Mouse (Mus musculus) forebrain, embryonic 14.5 days (tissue): ENCODE measurements around the gene Gtsf1. TPM values are rescaled to one million over a fixed set of nuclear protein-coding genes. Genes with fewer than 3 reads are reported as not detected.

Experiments
- ATAC-seq: fragments of 200-750 bp; cut with Nextera tagmentation; 2 replicates; pipeline ENCODE4 v1.8.0; 2017; ENCODE audit warnings: mild to moderate bottlenecking, moderate library complexity
- DNase-seq: peaks from one replicate; pipeline ENCODE4 v3.0.0-alpha.2; 2015; ENCODE audit warnings: low spot score
- H3K27ac ChIP-seq: fragments of 300-500 bp; sonication (generic); 2 replicates; pipeline ENCODE4 v1.5.1; 2014; ENCODE audit warnings: low read depth, mild to moderate bottlenecking, control low read depth, low read length, moderate library complexity
- H3K27me3 ChIP-seq: fragments of 300-500 bp; sonication (generic); replicated peaks from 2 replicates; pipeline ENCODE4 v1.6.1; 2014; ENCODE audit warnings: low read length, control low read depth, mixed read lengths; ENCODE audit not compliant: control insufficient read depth, insufficient read depth
- H3K36me3 ChIP-seq: fragments of 300-500 bp; sonication (generic); 2 replicates; pipeline ENCODE4 v1.6.1; 2014; ENCODE audit warnings: low read length, control low read depth; ENCODE audit not compliant: control insufficient read depth, insufficient read depth
- H3K4me1 ChIP-seq: fragments of 300-500 bp; sonication (generic); 2 replicates; pipeline ENCODE4 v1.6.1; 2014; ENCODE audit warnings: antibody characterized with exemption, low read length, control low read depth; ENCODE audit not compliant: control insufficient read depth, insufficient read depth
- H3K4me2 ChIP-seq: fragments of 300-500 bp; sonication (generic); 2 replicates; pipeline ENCODE4 v1.6.1; 2014; ENCODE audit warnings: mild to moderate bottlenecking, control low read depth, low read length
- H3K4me3 ChIP-seq: fragments of 300-500 bp; sonication (generic); 2 replicates; pipeline ENCODE4 v1.5.1; 2014; ENCODE audit warnings: low read depth, low read length, control low read depth
- H3K9ac ChIP-seq: fragments of 300-500 bp; sonication (generic); 2 replicates; pipeline ENCODE4 v1.6.1; 2014; ENCODE audit warnings: mild to moderate bottlenecking, low read length, control low read depth, moderate library complexity
- H3K9me3 ChIP-seq: fragments of 300-500 bp; sonication (generic); replicated peaks from 2 replicates; pipeline ENCODE4 v1.6.1; 2016; ENCODE audit warnings: low read length, control low read depth, mixed read lengths; ENCODE audit not compliant: control insufficient read depth
- WGBS: fragments of 180-500 bp; shearing (Covaris S2); extraction: QIAGEN DNeasy Blood & Tissue Kit; methylation state at CpG from one replicate; pipeline ENCODE4 v1.1.7; 2014; 5-methylcytosine and 5-hydroxymethylcytosine counted together
- polyA plus RNA-seq: library from polyadenylated mRNA; unstranded; fragments of >200 nt; fragmentation: Nextera tagmentation; extraction: Ambion mirVana; gene quantifications from 2 replicates; pipeline ENCODE4 v1.2.1, GENCODE M21; 2014

The Gtsf1 gene
- polyA plus RNA-seq, 1 experiment from 2014 or later = not detected

GRCm38 (mm10) chr15:103362950-103363349 lies 67.3 kb downstream of the Gtsf1 start:
- H3K27ac ChIP-seq = no peak overlapping the region
- H3K9me3 ChIP-seq = no peaks in the 10 kb centered on the region
- no peaks in the 10 kb centered on the region for H3K36me3 ChIP-seq
- 94% methylated on average over 3 of the region's 3 CpGs for WGBS
- DNase-seq = no peak
- H3K9ac ChIP-seq = no peak overlapping the region
- H3K4me2 ChIP-seq = no peak overlapping the region
- 0 out of 2 replicates have a peak, but pooled peaks cover 5% of the 10 kb centered on the region for H3K4me1 ChIP-seq
- H3K4me3 ChIP-seq = no peak overlapping the region
- no peak for ATAC-seq
- H3K27me3 ChIP-seq = 0 out of 2 replicates have a peak, but pooled peaks cover 3% of the 10 kb centered on the region

GRCm38 (mm10) chr15:103362333-103362732 lies 67.9 kb downstream of the Gtsf1 start:
- Histone ChIP-seq H3K4me1 (0 out of 2 replicates have a peak, but pooled peaks cover 5% of the 10 kb centered on the region), H3K27ac (no peak overlapping the region), H3K9ac (no peak overlapping the region), H3K27me3 (0 out of 2 replicates have a peak, but pooled peaks cover 3% of the 10 kb centered on the region), H3K4me3 (no peak overlapping the region), H3K9me3 (no peaks in the 10 kb centered on the region), H3K4me2 (no peak overlapping the region), H3K36me3 (no peaks in the 10 kb centered on the region)
- ATAC-seq = no peak
- 77% methylated on average over 6 of the region's 7 CpGs for WGBS
- no peak for DNase-seq

- Histone ChIP-seq H3K27ac (no peak overlapping the region), H3K4me2 (no peak overlapping the region), H3K27me3 (no peaks in the 10 kb centered on the region), H3K36me3 (no peaks in the 10 kb centered on the region), H3K4me3 (no peak overlapping the region), H3K9me3 (no peaks in the 10 kb centered on the region), H3K9ac (no peak overlapping the region), H3K4me1 (no peaks in the 10 kb centered on the region)
- DNase-seq (no peak), ATAC-seq (no peak)
- 94% methylated on average over 1 of the region's 1 CpGs for WGBS
These were observed 69.0 kb downstream of the Gtsf1 start for GRCm38 (mm10) chr15:103361269-103361668.

GRCm38 (mm10) chr15:103359869-103360602 lies 70.2 kb downstream of the Gtsf1 start:
- Histone ChIP-seq H3K4me2 (no peak overlapping the region), H3K9me3 (no peaks in the 10 kb centered on the region), H3K4me3 (no peak overlapping the region), H3K9ac (no peak overlapping the region), H3K4me1 (no peaks in the 10 kb centered on the region), H3K36me3 (no peaks in the 10 kb centered on the region), H3K27ac (no peak overlapping the region), H3K27me3 (no peaks in the 10 kb centered on the region)
- no peak for ATAC-seq
- 92% methylated on average over 5 of the region's 5 CpGs for WGBS
- DNase-seq = no peak

- H3K4me3 ChIP-seq = no peak overlapping the region
- no peaks in the 10 kb centered on the region for H3K9me3 ChIP-seq
- no peaks in the 10 kb centered on the region for H3K27me3 ChIP-seq
- ATAC-seq = no peak
- H3K4me1 ChIP-seq = no peaks in the 10 kb centered on the region
- no peaks in the 10 kb centered on the region for H3K36me3 ChIP-seq
- 69% methylated on average over 1 of the region's 1 CpGs for WGBS
- no peak overlapping the region for H3K27ac ChIP-seq
- no peak overlapping the region for H3K4me2 ChIP-seq
- H3K9ac ChIP-seq = no peak overlapping the region
- no peak for DNase-seq
These were observed 71.2 kb downstream of the Gtsf1 start for GRCm38 (mm10) chr15:103359122-103359510.

GRCm38 (mm10) chr15:103358278-103359121 lies 71.8 kb downstream of the Gtsf1 start:
- Histone ChIP-seq H3K4me1 (no peaks in the 10 kb centered on the region), H3K27me3 (no peaks in the 10 kb centered on the region), H3K27ac (no peak overlapping the region), H3K4me3 (no peak overlapping the region), H3K4me2 (no peak overlapping the region), H3K9ac (no peak overlapping the region), H3K9me3 (no peaks in the 10 kb centered on the region), H3K36me3 (no peaks in the 10 kb centered on the region)
- 41% methylated on average over 4 of the region's 4 CpGs for WGBS
- no peak for DNase-seq
- no peak for ATAC-seq

GRCm38 (mm10) chr15:103357817-103358216 lies 72.5 kb downstream of the Gtsf1 start:
- H3K27ac ChIP-seq = no peak overlapping the region
- no peaks in the 10 kb centered on the region for H3K27me3 ChIP-seq
- H3K9me3 ChIP-seq = no peaks in the 10 kb centered on the region
- WGBS = 88% methylated on average over 4 of the region's 4 CpGs
- no peaks in the 10 kb centered on the region for H3K36me3 ChIP-seq
- DNase-seq = no peak
- no peak for ATAC-seq
- H3K4me2 ChIP-seq = no peak overlapping the region
- H3K4me3 ChIP-seq = no peak overlapping the region
- H3K9ac ChIP-seq = no peak overlapping the region
- H3K4me1 ChIP-seq = no peaks in the 10 kb centered on the region

- no peaks in the 10 kb centered on the region for H3K27me3 ChIP-seq
- H3K4me1 ChIP-seq = no peaks in the 10 kb centered on the region
- H3K36me3 ChIP-seq = no peaks in the 10 kb centered on the region
- DNase-seq (no peak), ATAC-seq (no peak)
- H3K27ac ChIP-seq = no peak overlapping the region
- 79% methylated on average over 4 of the region's 4 CpGs for WGBS
- H3K9ac ChIP-seq = no peak overlapping the region
- H3K4me2 ChIP-seq = no peak overlapping the region
- H3K4me3 ChIP-seq = no peak overlapping the region
- H3K9me3 ChIP-seq = no peaks in the 10 kb centered on the region
These were observed 74.1 kb downstream of the Gtsf1 start for GRCm38 (mm10) chr15:103356130-103356529.

GRCm38 (mm10) chr15:103355420-103355819 lies 74.8 kb downstream of the Gtsf1 start:
- Histone ChIP-seq H3K4me2 (no peak overlapping the region), H3K9me3 (no peaks in the 10 kb centered on the region), H3K27me3 (no peaks in the 10 kb centered on the region), H3K27ac (no peak overlapping the region), H3K4me3 (no peak overlapping the region), H3K4me1 (no peaks in the 10 kb centered on the region), H3K9ac (no peak overlapping the region), H3K36me3 (no peaks in the 10 kb centered on the region)
- DNase-seq (no peak), ATAC-seq (no peak)
- 72% methylated on average over 4 of the region's 4 CpGs for WGBS
